Mouse (Mus musculus) gastrocnemius, postnatal 10 days (tissue): ENCODE measurements around the gene Caml. TPM values are rescaled to one million over a fixed set of nuclear protein-coding genes. Genes with fewer than 3 reads are reported as not detected.
"Not testable (repeated sequence)": the region's sequence is repeated elsewhere in the genome, so short reads cannot be mapped to it uniquely, and the experiment has no call there.

Experiments
- DNase-seq: peaks from one replicate; pipeline ENCODE4 v3.0.0; 2021; ENCODE audit warnings: mixed read lengths
- long read RNA-seq, 2 experiments: library from polyadenylated mRNA; stranded (forward); transcript quantifications; one replicate each; pipeline ENCODE4 v2.0.0; 2021
- total RNA-seq, 2 experiments: library from RNA; stranded (reverse); gene quantifications; 2 replicates each; pipeline ENCODE4 v1.2.3; 2021

The Caml gene
- total RNA-seq: 10 to 100 TPM; 13.0 to 17.1 TPM
- long read RNA-seq, experiment 1, transcript Caml-201 (4 exons, 1,382 nt): major isoform, 18 of 21 reads
- long read RNA-seq, experiment 1, partial matches to known transcripts: 0 of 21 reads
- long read RNA-seq, experiment 1, other reads (novel, unspliced or antisense): 1 of 21 reads
- long read RNA-seq, experiment 2, transcript Caml-201 (4 exons, 1,382 nt): major isoform, 9 of 9 reads
- long read RNA-seq, experiment 2, partial matches to known transcripts: 0 of 9 reads
- long read RNA-seq, experiment 2, other reads (novel, unspliced or antisense): 0 of 9 reads

- DNase-seq: peak; percentile 83
Measured at GRCm38 (mm10) chr13:55622649-55623541, at the start of gene Caml. TSS of gene Caml (plus strand) at chr13:55623005.

DNA sequence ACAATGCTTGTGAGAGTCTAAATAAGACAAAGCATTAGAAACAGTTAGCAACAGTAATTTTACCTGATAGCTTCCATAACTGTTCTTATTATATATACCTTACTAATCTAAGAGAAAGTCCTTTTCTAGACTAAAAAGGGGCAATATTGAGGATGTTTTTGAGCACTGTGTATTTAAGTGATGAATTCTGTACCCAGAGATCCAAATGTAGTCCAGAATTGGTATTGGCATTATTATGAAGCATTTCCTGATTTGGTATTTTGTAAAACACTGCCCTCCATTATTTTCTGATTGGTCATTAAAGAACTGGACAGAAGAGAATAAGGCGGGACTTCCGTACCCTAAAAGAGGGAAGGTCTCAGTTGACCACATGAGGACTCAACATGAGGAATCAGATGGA, 49.4 kb upstream of the Caml start, which contains the start of gene Tmed9:
Gene Tmed9 (plus strand): TSS at position 301 of the 400 bp plus-strand sequence.
- no peak for DNase-seq

DNA sequence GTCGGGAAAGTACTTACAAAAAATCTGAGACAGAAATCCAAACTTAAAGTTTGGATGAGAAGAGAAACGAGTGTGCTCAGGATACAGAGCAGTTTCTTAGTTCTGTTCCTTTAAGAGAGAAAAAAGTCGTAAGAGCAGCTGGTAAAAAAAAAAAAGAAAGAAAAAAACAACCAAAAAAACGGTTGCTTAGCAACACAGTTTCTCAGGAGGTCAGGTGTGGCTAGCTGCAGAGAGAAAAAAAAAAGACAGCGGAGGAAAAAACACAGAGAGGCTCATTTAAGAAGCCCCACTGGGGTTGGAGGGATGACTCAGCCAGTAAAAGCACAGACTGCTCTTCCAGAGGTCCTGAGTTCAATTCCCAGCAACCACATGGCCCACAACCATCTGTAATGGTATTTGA, 48.5 kb upstream of the Caml start:
- DNase-seq: no peak

DNA sequence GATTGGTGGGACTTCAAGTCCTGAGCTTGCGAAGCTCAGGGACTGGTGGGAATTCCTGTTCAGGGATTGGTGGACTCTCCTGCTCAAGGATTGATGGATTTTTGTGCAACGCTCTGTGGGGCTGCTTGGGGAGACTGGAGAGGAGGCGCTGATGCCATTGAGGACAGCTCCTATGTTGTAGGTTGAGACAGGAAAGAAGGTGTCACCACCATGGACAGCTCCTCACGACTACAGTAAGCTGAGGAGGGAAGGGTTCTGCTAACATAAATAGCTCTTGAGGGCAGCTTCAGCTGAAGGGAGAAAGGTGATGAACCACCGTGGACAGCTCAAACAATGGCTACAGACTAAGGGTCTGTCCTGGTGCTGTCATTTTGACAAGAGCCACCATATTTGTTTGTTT, 46.9 kb upstream of the Caml start:
- no peak for DNase-seq

DNA sequence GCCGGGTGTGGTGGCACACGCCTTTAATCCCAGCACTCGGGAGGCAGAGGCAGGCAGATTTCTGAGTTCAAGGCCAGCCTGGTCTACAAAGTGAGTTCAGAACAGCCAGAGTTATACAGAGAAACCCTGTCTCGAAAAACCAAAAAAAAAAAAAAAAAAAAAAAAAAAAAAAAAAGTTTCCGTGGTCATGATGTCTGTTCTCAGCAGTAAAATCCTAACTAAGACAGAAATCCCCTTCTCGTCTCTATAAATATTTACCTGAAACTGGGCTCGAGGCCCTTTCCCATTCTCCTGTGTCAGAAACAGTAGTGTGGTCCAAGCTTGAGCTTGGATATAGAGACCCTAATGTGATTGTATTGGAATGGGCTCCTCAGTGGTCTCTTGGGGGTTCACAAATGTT, 45.9 kb upstream of the Caml start:
- DNase-seq: not testable (repeated sequence)

- no peak for DNase-seq
Measured at GRCm38 (mm10) chr13:55578086-55578485, 44.7 kb upstream of the Caml start.

DNA sequence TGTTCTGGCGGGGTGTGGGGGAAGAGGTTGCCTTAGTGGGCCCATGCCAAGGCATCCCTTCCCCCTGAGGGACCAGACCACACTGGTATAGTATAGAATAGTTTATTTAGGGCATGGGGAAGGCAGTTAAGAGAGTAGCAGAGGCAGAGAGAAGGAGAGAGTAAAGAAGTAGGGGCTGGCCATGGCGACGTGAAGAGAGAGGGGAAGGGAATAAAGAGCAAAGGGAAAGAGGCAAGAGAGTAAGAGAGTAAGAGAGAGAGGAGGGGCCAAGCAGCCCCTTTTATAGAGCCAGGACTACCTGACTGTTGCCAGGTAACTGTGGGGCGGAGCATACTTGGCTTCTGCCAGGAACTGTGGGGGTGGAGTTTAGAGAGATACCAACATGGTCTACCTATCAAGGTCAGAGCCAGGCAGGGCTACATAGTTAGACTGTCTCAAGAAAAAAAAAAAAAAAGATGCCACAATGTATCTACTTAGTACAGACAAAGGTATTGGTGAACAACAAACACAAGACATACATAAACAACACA, 30.8 kb upstream of the Caml start:
- DNase-seq: no peak

DNA sequence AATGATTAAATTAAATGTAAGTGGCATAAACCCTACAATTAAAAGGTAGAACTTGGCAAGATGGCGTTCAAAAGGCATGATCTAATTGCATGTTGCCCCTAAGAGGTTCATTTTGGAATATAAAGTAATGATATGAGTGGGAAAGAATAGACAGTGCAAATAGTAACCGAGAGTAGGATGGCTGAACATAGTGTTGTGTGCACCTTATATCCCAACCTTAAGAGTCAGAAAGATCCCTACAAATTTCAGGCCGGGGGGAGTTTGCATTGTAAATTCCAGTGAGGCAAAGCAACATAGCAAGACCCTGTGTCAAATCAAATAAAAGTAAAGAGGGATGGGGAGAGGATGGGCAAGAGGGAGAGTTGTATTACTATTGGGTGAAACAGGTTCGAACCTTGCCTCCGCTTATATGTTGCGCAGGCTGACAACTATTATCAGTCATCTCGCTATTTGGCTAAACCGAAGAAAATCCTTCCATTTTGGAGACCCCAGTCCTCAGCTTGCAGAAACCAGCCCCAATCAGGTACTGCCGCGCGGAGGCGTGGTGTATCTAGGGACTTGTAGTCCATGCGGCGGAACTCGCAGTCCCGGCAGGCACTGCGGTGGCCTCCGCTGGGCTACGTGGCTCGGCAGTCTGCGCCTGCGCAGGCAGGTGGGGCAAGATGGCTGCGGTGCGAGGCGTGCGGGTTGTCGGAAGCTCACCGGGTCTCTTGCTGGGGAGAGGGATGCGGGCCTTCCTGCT, 30.1 kb upstream of the Caml start:
- peak; percentile 97 for DNase-seq

GRCm38 (mm10) chr13:55593254-55593747, 29.5 kb upstream of the Caml start:
- no peak for DNase-seq

- peak; percentile 74 for DNase-seq
Measured at GRCm38 (mm10) chr13:55595375-55595774, 27.4 kb upstream of the Caml start.

GRCm38 (mm10) chr13:55596802-55597201, 26.0 kb upstream of the Caml start:
- no peak for DNase-seq

DNA sequence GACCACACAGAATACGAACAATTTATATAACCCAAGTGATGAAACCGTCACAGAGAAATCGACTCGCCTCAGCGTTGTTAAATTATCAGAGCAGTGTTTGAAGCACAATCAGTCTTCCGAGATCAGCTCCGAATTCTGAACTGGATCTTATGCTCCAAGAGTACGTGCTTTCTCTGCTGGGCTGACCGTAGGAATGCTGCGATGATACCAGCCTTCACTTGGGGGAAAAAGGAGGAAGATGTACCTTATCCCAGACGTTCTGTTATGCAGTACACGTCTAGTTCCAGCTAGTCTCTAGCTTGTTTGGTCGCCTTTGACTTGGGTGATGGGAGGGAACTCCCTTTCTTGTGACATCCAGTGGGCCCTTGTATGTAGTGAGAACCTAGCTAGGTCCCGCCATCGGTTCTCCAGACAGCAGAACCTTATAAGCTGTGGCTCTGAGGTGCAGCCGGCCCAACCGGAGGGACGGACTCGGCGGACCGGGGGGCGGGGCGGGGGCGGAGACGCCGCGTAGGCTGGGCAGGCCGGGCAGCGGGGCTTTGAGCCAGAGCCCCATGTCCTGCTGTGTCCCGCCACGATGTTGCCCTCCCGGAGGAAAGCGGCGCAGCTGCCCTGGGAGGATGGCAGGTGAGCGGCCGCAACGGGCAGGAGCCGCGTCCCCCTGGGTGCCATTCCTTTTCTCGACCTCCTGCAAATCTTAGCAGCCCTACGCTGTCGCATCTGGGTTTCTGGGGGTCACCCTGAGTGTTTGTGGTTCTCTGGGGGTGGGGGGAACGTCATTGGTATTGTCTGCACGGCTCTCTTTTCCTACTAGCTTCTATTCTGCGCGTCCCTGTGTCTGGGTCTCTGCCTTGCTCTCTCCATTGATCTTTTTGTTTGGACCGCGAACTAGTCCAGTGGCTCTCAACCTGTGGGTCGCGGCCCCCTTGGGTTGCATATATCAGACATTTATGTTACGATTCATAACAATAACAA, 23.0 kb upstream of the Caml start, which contains the start of gene B4galt7:
Gene B4galt7 (plus strand): TSS at position 331 of the 975 bp plus-strand sequence.
- peak; percentile 89 for DNase-seq

GRCm38 (mm10) chr13:55600657-55601056, 22.1 kb upstream of the Caml start:
- DNase-seq: no peak

- DNase-seq: peak; percentile 91
Measured at GRCm38 (mm10) chr13:55601611-55602010, 21.2 kb upstream of the Caml start.

- no peak for DNase-seq
Measured at GRCm38 (mm10) chr13:55604606-55605005, 18.2 kb upstream of the Caml start.

DNA sequence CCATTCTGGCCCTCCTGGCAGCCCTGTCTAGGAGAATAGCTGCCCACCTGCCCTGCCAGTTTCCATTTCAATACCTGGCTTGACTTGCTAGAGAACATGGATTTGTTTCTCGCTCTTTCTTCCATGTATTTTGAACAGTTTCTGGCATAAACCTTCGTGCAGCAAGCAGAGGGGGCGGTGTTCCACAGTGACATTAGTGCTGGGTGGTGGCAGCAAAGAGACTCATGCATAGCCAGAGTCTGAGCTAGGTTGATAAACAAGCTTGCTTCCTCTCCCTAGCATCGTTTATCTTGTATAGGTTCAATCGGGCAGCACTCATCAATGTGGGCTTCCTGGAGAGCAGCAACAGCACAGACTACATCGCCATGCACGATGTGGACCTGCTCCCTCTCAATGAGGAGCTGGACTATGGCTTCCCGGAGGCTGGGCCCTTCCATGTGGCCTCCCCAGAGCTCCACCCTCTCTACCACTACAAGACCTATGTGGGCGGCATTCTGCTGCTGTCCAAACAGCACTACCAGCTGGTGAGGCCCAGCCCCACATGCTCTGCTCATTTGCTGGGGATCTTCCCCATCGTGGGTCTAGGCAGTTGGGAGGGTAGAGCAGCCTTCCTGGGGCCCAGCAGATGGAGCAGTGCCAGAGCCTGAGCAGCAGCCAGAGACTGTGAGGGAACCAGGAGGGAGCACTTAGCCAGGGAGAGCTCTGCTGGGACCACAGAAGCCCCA, 15.7 kb upstream of the Caml start:
- DNase-seq: no peak

DNA sequence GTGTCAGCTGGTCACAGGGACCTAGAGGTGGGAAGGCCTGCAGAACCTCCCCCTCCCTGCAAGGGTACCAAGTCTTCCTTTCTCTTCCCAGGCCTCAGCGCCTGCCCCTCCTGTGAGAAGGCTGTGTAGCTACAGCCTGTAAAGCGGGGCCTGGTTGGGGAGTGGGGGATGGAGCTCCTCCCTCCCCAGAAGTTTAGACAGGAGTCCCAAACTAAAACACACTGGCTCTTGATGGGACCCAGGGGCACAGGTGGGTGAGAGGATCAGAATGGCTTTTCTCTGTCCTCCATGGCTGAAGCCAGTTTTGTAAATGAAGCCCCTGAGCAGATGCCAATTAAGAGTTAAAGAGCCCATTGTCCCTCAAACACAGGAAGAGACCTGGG, 15.2 kb upstream of the Caml start:
- DNase-seq: no peak

- DNase-seq: no peak
Measured at GRCm38 (mm10) chr13:55611996-55612395, 10.8 kb upstream of the Caml start.

DNA sequence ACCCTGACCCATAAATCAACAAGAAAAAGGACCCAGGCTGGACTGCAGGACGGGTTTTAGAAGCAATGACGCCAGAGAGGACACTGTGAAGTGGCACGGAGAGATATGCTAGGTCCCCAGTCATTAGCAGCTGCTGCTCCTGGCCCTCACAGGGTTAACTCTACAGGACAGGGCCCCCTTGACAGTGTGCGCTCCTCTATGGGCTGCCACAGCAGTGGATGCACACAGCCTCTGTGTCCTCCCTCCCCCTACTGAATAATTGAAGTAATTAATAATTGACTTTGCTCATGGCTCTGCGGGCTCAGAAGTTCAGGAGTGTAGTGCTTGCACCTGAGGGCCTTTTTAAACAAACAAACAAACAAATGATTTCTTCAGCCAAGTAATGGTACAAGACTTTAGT, 9.3 kb upstream of the Caml start:
- no peak for DNase-seq

DNA sequence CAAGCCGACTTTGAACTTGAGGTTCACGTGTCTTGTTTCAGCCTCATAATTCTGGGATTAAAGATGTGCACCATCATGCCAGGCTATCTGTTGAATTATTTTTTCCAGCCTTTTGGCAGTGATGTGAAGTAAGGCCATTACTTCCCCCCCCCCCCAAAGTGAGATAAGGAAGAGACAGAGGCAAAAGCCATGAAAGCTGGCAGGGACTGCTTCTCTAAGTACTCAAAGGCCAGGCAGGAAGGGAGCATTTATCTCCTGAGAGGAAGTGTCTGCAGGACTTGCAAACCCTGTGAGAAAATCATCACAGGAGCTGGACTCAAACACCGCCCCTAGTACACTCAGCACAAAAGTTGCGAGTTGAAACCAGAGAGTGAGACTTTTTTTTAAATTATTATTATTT, 3.5 kb upstream of the Caml start:
- DNase-seq: no peak
